In the genomic region with DNA sequence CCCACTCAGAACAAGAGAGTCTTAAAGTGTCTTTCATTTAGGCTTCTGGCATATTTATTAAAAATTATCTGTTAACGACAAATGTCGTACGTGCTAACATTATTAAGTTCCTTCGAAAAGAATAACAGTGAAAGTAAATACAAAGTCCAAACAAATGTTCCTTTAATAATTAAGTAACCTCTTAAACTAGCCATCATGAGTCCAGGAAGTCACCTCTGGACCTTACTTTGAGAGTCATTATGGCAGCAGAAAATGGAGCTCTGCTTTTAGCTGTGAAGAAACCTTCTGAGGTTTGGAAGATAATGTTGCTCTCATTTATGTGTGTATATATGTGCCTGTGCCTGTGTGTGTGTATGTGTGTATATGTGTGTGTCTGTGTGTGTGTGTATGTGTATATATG, we compare ENCODE assay signal across 37 mouse cellular contexts. TPM values are rescaled to one million over a fixed set of nuclear protein-coding genes. Genes with fewer than 3 reads are reported as not detected.
"Had no signal": no experiment of that assay in that cellular context is flagged by ENCODE, and none has a peak within 500 bp of the region (broad histone marks: within the 10 kb centered on the region; RNA-seq: fewer than 3 reads in every experiment).

No protein-coding gene starts in this region.

- H3K9ac ChIP-seq: limb, embryonic 12.5 days; limb, embryonic 13.5 days; limb, embryonic 15.5 days; liver, embryonic 12.5 days; liver, embryonic 13.5 days; liver, embryonic 14.5 days; liver, embryonic 15.5 days; liver, postnatal 0 days; lung, embryonic 14.5 days; lung, embryonic 15.5 days; midbrain, embryonic 12.5 days; midbrain, embryonic 13.5 days; midbrain, embryonic 15.5 days; neural tube, embryonic 12.5 days had no signal

- ATAC-seq: liver, embryonic 12.5 days; liver, postnatal 0 days; lung, postnatal 0 days; midbrain, embryonic 13.5 days; midbrain, embryonic 15.5 days; midbrain, embryonic 16.5 days had no signal

- H3K27me3 ChIP-seq: limb, embryonic 12.5 days; limb, embryonic 13.5 days; limb, embryonic 15.5 days; liver, embryonic 12.5 days; liver, embryonic 13.5 days; liver, embryonic 15.5 days; lung, embryonic 15.5 days; megakaryocyte, embryonic 14.5 days; midbrain, embryonic 12.5 days; midbrain, embryonic 13.5 days; midbrain, embryonic 15.5 days; neural tube, embryonic 12.5 days had no signal

- H3K36me3 ChIP-seq: limb, embryonic 10.5 days; liver, embryonic 12.5 days; liver, embryonic 13.5 days; liver, embryonic 15.5 days; lung, embryonic 15.5 days had no signal

- H3K9me3 ChIP-seq: limb, embryonic 10.5 days; limb, embryonic 12.5 days; limb, embryonic 13.5 days; limb, embryonic 15.5 days; liver, embryonic 13.5 days; liver, embryonic 15.5 days; lung, embryonic 15.5 days; midbrain, embryonic 10.5 days; midbrain, embryonic 12.5 days; midbrain, embryonic 13.5 days; midbrain, embryonic 15.5 days; neural tube, embryonic 12.5 days had no signal

- H3K4me2 ChIP-seq: limb, embryonic 12.5 days; limb, embryonic 13.5 days; limb, embryonic 15.5 days; liver, embryonic 11.5 days; liver, embryonic 12.5 days; liver, embryonic 13.5 days; liver, embryonic 15.5 days; lung, embryonic 14.5 days; lung, embryonic 15.5 days; midbrain, embryonic 11.5 days; midbrain, embryonic 12.5 days; midbrain, embryonic 13.5 days; midbrain, embryonic 15.5 days; neural tube, embryonic 12.5 days had no signal

- H3K27ac ChIP-seq: limb, embryonic 10.5 days; limb, embryonic 12.5 days; limb, embryonic 13.5 days; limb, embryonic 15.5 days; liver, embryonic 12.5 days; liver, embryonic 13.5 days; liver, embryonic 14.5 days; liver, embryonic 15.5 days; lung, embryonic 15.5 days; macrophage; midbrain, embryonic 10.5 days; midbrain, embryonic 12.5 days; midbrain, embryonic 13.5 days; midbrain, embryonic 15.5 days; neural tube, embryonic 12.5 days had no signal

- H3K4me3 ChIP-seq: limb, embryonic 10.5 days; limb, embryonic 12.5 days; limb, embryonic 13.5 days; limb, embryonic 15.5 days; liver, embryonic 12.5 days; liver, embryonic 13.5 days; liver, embryonic 15.5 days; lung, embryonic 15.5 days; megakaryocyte, embryonic 14.5 days; midbrain, embryonic 10.5 days; midbrain, embryonic 12.5 days; midbrain, embryonic 13.5 days; midbrain, embryonic 15.5 days; myocyte; neural tube, embryonic 12.5 days had no signal

- H3K4me1 ChIP-seq: limb, embryonic 10.5 days; limb, embryonic 12.5 days; limb, embryonic 13.5 days; limb, embryonic 15.5 days; liver, embryonic 12.5 days; liver, embryonic 13.5 days; liver, embryonic 15.5 days; lung, embryonic 15.5 days; megakaryocyte, embryonic 14.5 days; midbrain, embryonic 10.5 days; midbrain, embryonic 12.5 days; midbrain, embryonic 13.5 days; midbrain, embryonic 15.5 days; neural tube, embryonic 12.5 days had no signal

- DNase-seq: left cerebral cortex, postnatal 4 days; liver; liver, embryonic 13.5 days; liver, postnatal 0 days; lung, adult 18-20 months; lung, adult 2 months; lung, embryonic 14.5 days; lung, postnatal 10 days; lung, postnatal 14 days; lung, postnatal 36 days; lung, postnatal 4 days; midbrain, embryonic 14.5 days had no signal

RNA-seq across cellular contexts. Expression of gene Clip4, which starts 35.6 kb away (rescaled TPM):
- polyA plus RNA-seq: macrophage had no signal

RNA-seq across cellular contexts. Expression of gene Pcare, which starts 51.2 kb away (rescaled TPM):
- polyA plus RNA-seq: limb, embryonic 10.5 days; limb, embryonic 11.5 days; limb, embryonic 12.5 days; limb, embryonic 13.5 days; limb, embryonic 15.5 days; liver, adult 2 months; liver, embryonic 11.5 days; liver, embryonic 15.5 days; liver, postnatal 0 days; lung, embryonic 14.5 days; lung, embryonic 15.5 days; lung, embryonic 16.5 days; lung, postnatal 0 days; macrophage; midbrain, embryonic 10.5 days; midbrain, embryonic 11.5 days; midbrain, embryonic 12.5 days; midbrain, embryonic 13.5 days; midbrain, embryonic 14.5 days; midbrain, embryonic 15.5 days; midbrain, embryonic 16.5 days; midbrain, postnatal 0 days; myocyte; neural tube, embryonic 11.5 days; neural tube, embryonic 12.5 days had no signal
